Mouse (Mus musculus) forebrain, embryonic 13.5 days (tissue): ENCODE results near the gene Wrnip1. TPM values are rescaled to one million over a fixed set of nuclear protein-coding genes. Genes with fewer than 3 reads are reported as not detected.
A peak's percentile ranks its signal among the peaks of the same experiment; 100 is the strongest.

ENCODE experiments used
- ATAC-seq: fragments of 200-750 bp; cut with Nextera tagmentation; 2 replicates; pipeline ENCODE4 v1.8.0; 2017
- H3K27ac ChIP-seq: fragments of 300-500 bp; sonication (generic); 2 replicates; pipeline ENCODE4 v1.5.1; 2015; ENCODE audit warnings: inconsistent platforms, mild to moderate bottlenecking, moderate library complexity
- H3K27me3 ChIP-seq: fragments of 300-500 bp; sonication (generic); 2 replicates; pipeline ENCODE4 v1.6.1; 2015; ENCODE audit warnings: mild to moderate bottlenecking, inconsistent platforms
- H3K36me3 ChIP-seq: fragments of 300-500 bp; sonication (generic); 2 replicates; pipeline ENCODE4 v1.6.1; 2015; ENCODE audit warnings: mild to moderate bottlenecking, inconsistent platforms; ENCODE audit not compliant: poor library complexity, severe bottlenecking
- H3K4me1 ChIP-seq: fragments of 300-500 bp; sonication (generic); 2 replicates; pipeline ENCODE4 v1.6.1; 2015; ENCODE audit warnings: inconsistent platforms
- H3K4me2 ChIP-seq: fragments of 300-500 bp; sonication (generic); 2 replicates; pipeline ENCODE4 v1.6.1; 2015; ENCODE audit warnings: inconsistent platforms, mild to moderate bottlenecking, moderate library complexity
- H3K4me3 ChIP-seq: fragments of 300-500 bp; sonication (generic); 2 replicates; pipeline ENCODE4 v1.5.1; 2015; ENCODE audit warnings: mild to moderate bottlenecking, inconsistent platforms
- H3K9ac ChIP-seq: fragments of 300-500 bp; sonication (generic); 2 replicates; pipeline ENCODE4 v1.6.1; 2015; ENCODE audit warnings: mild to moderate bottlenecking, inconsistent platforms
- H3K9me3 ChIP-seq: fragments of 300-500 bp; sonication (generic); replicated peaks from 2 replicates; pipeline ENCODE4 v1.6.1; 2016; ENCODE audit warnings: inconsistent platforms
- WGBS: fragments of 180-500 bp; shearing (Covaris S2); methylation state at CpG from one replicate; pipeline ENCODE4 v1.1.7; 2015; 5-methylcytosine and 5-hydroxymethylcytosine counted together
- polyA plus RNA-seq: library from polyadenylated mRNA; unstranded; fragments of >200 nt; fragmentation: Nextera tagmentation; extraction: Ambion mirVana; gene quantifications from 2 replicates; pipeline ENCODE4 v1.2.1, GENCODE M21; 2015

Wrnip1 gene
- polyA plus RNA-seq = 22.1 and 22.5 TPM in 2 replicates

- no peaks in the 10 kb centered on the region for H3K27me3 ChIP-seq
- peak; percentile 98 for ATAC-seq
- peaks cover 31% of the 10 kb centered on the region for H3K4me1 ChIP-seq
- peaks cover 7% of the 10 kb centered on the region for H3K36me3 ChIP-seq
- WGBS = under 1% methylated on average over 50 of the region's 51 CpGs
- peak within 1 kb of the TSS; percentile 72 for H3K27ac ChIP-seq
- no peaks in the 10 kb centered on the region for H3K9me3 ChIP-seq
- peak within 1 kb of the TSS; percentile 87 for H3K4me2 ChIP-seq
- peak within 1 kb of the TSS; percentile 71 for H3K4me3 ChIP-seq
- peak within 1 kb of the TSS; percentile 88 for H3K9ac ChIP-seq
Measured at GRCm38 (mm10) chr13:32801693-32802221, at the start of gene Wrnip1. Wrnip1 (plus strand) TSS chr13:32802038.

- H3K4me2 ChIP-seq = no peak overlapping the region
- H3K4me1 ChIP-seq = no peaks in the 10 kb centered on the region
- no peak overlapping the region for H3K9ac ChIP-seq
- H3K4me3 ChIP-seq = no peak overlapping the region
- 62% methylated on average over 4 of the region's 4 CpGs for WGBS
- no peaks in the 10 kb centered on the region for H3K9me3 ChIP-seq
- no peak for ATAC-seq
- H3K27me3 ChIP-seq = no peaks in the 10 kb centered on the region
- no peak overlapping the region for H3K27ac ChIP-seq
- H3K36me3 ChIP-seq = no peaks in the 10 kb centered on the region
Measured at GRCm38 (mm10) chr13:32752066-32752657, 49.7 kb upstream of the Wrnip1 start.

- ATAC-seq = peak; percentile 65; the same call in 1 of the 2 replicates
- no peak overlapping the region for H3K4me2 ChIP-seq
- no peaks in the 10 kb centered on the region for H3K27me3 ChIP-seq
- no peaks in the 10 kb centered on the region for H3K36me3 ChIP-seq
- no peak overlapping the region for H3K4me3 ChIP-seq
- no peaks in the 10 kb centered on the region for H3K9me3 ChIP-seq
- WGBS = 9% methylated on average over 4 of the region's 4 CpGs
- H3K9ac ChIP-seq = no peak overlapping the region
- H3K4me1 ChIP-seq = peaks cover 8% of the 10 kb centered on the region; the same call in 1 of the 2 replicates
- no peak overlapping the region for H3K27ac ChIP-seq
Measured at GRCm38 (mm10) chr13:32759036-32759435, 42.8 kb upstream of the Wrnip1 start.

- Histone ChIP-seq H3K4me3 (no peak overlapping the region), H3K27ac (no peak overlapping the region), H3K27me3 (no peaks in the 10 kb centered on the region), H3K9me3 (no peaks in the 10 kb centered on the region), H3K36me3 (no peaks in the 10 kb centered on the region), H3K4me1 (peaks cover 8% of the 10 kb centered on the region; the same call in 1 of the 2 replicates), H3K4me2 (no peak overlapping the region), H3K9ac (no peak overlapping the region)
- no peak for ATAC-seq
- WGBS = 88% methylated on average over 2 of the region's 2 CpGs
Measured at GRCm38 (mm10) chr13:32760795-32761194, 41.0 kb upstream of the Wrnip1 start.

GRCm38 (mm10) chr13:32763141-32763540 lies 38.7 kb upstream of the Wrnip1 start:
- Histone ChIP-seq H3K27ac (no peak overlapping the region), H3K36me3 (no peaks in the 10 kb centered on the region), H3K27me3 (no peaks in the 10 kb centered on the region), H3K4me2 (no peak overlapping the region), H3K4me3 (no peak overlapping the region), H3K9ac (no peak overlapping the region), H3K4me1 (peaks cover 8% of the 10 kb centered on the region; the same call in 1 of the 2 replicates), H3K9me3 (no peaks in the 10 kb centered on the region)
- 87% methylated on average over 3 of the region's 3 CpGs for WGBS
- no peak for ATAC-seq

GRCm38 (mm10) chr13:32764448-32764847 lies 37.4 kb upstream of the Wrnip1 start:
- Histone ChIP-seq H3K36me3 (no peaks in the 10 kb centered on the region), H3K4me1 (no peaks in the 10 kb centered on the region), H3K4me2 (no peak overlapping the region), H3K27ac (no peak overlapping the region), H3K9ac (no peak overlapping the region), H3K27me3 (no peaks in the 10 kb centered on the region), H3K9me3 (no peaks in the 10 kb centered on the region), H3K4me3 (no peak overlapping the region)
- ATAC-seq = no peak
- 49% methylated on average over 7 of the region's 7 CpGs for WGBS

- no peaks in the 10 kb centered on the region for H3K4me1 ChIP-seq
- no peaks in the 10 kb centered on the region for H3K27me3 ChIP-seq
- H3K9ac ChIP-seq = no peak overlapping the region
- H3K27ac ChIP-seq = no peak overlapping the region
- no peak overlapping the region for H3K4me2 ChIP-seq
- H3K36me3 ChIP-seq = no peaks in the 10 kb centered on the region
- no peaks in the 10 kb centered on the region for H3K9me3 ChIP-seq
- no peak overlapping the region for H3K4me3 ChIP-seq
- WGBS = 11% methylated on average over 4 of the region's 4 CpGs
- ATAC-seq = no peak
Measured at GRCm38 (mm10) chr13:32768104-32768503, 33.7 kb upstream of the Wrnip1 start.

- no peak overlapping the region for H3K4me2 ChIP-seq
- no peak overlapping the region for H3K9ac ChIP-seq
- 11% methylated on average over 3 of the region's 3 CpGs for WGBS
- no peaks in the 10 kb centered on the region for H3K36me3 ChIP-seq
- H3K9me3 ChIP-seq = no peaks in the 10 kb centered on the region
- no peak overlapping the region for H3K4me3 ChIP-seq
- H3K4me1 ChIP-seq = no peaks in the 10 kb centered on the region
- ATAC-seq = no peak
- no peaks in the 10 kb centered on the region for H3K27me3 ChIP-seq
- H3K27ac ChIP-seq = no peak overlapping the region
Measured at GRCm38 (mm10) chr13:32769960-32770359, 31.9 kb upstream of the Wrnip1 start.

- no peak overlapping the region for H3K9ac ChIP-seq
- 96% methylated on average over 9 of the region's 9 CpGs for WGBS
- no peak overlapping the region for H3K4me2 ChIP-seq
- no peak overlapping the region for H3K27ac ChIP-seq
- no peaks in the 10 kb centered on the region for H3K9me3 ChIP-seq
- H3K4me1 ChIP-seq = no peaks in the 10 kb centered on the region
- H3K36me3 ChIP-seq = no peaks in the 10 kb centered on the region
- no peak for ATAC-seq
- H3K4me3 ChIP-seq = no peak overlapping the region
- no peaks in the 10 kb centered on the region for H3K27me3 ChIP-seq
Measured at GRCm38 (mm10) chr13:32775889-32776288, 25.9 kb upstream of the Wrnip1 start.

GRCm38 (mm10) chr13:32776350-32776749 lies 25.5 kb upstream of the Wrnip1 start:
- Histone ChIP-seq H3K4me1 (no peaks in the 10 kb centered on the region), H3K27me3 (no peaks in the 10 kb centered on the region), H3K4me2 (no peak overlapping the region), H3K27ac (no peak overlapping the region), H3K9ac (no peak overlapping the region), H3K4me3 (no peak overlapping the region), H3K36me3 (no peaks in the 10 kb centered on the region), H3K9me3 (no peaks in the 10 kb centered on the region)
- ATAC-seq = no peak
- 92% methylated on average over 10 of the region's 10 CpGs for WGBS

- H3K9ac ChIP-seq = no peak overlapping the region
- H3K27me3 ChIP-seq = no peaks in the 10 kb centered on the region
- no peak overlapping the region for H3K4me2 ChIP-seq
- no peaks in the 10 kb centered on the region for H3K4me1 ChIP-seq
- no peak overlapping the region for H3K4me3 ChIP-seq
- H3K36me3 ChIP-seq = no peaks in the 10 kb centered on the region
- H3K9me3 ChIP-seq = no peaks in the 10 kb centered on the region
- 61% methylated on average over 3 of the region's 3 CpGs for WGBS
- no peak for ATAC-seq
- H3K27ac ChIP-seq = no peak overlapping the region
Measured at GRCm38 (mm10) chr13:32778861-32779260, 23.0 kb upstream of the Wrnip1 start.

- H3K27ac ChIP-seq = no peak overlapping the region
- 67% methylated on average over 5 of the region's 5 CpGs for WGBS
- no peaks in the 10 kb centered on the region for H3K36me3 ChIP-seq
- no peaks in the 10 kb centered on the region for H3K4me1 ChIP-seq
- no peak overlapping the region for H3K4me2 ChIP-seq
- H3K27me3 ChIP-seq = no peaks in the 10 kb centered on the region
- H3K9ac ChIP-seq = no peak overlapping the region
- H3K9me3 ChIP-seq = no peaks in the 10 kb centered on the region
- H3K4me3 ChIP-seq = no peak overlapping the region
- no peak for ATAC-seq
Measured at GRCm38 (mm10) chr13:32783055-32783454, 18.8 kb upstream of the Wrnip1 start.

GRCm38 (mm10) chr13:32783816-32784215 lies 18.0 kb upstream of the Wrnip1 start, which contains the start of gene Mylk4:
Mylk4 (minus strand) TSS chr13:32783954.
- Histone ChIP-seq H3K4me3 (no peak within 1 kb of the TSS), H3K4me1 (no peaks in the 10 kb centered on the region), H3K9me3 (no peaks in the 10 kb centered on the region), H3K4me2 (no peak within 1 kb of the TSS), H3K9ac (no peak within 1 kb of the TSS), H3K36me3 (no peaks in the 10 kb centered on the region), H3K27ac (no peak within 1 kb of the TSS), H3K27me3 (no peaks in the 10 kb centered on the region)
- 88% methylated on average over 8 of the region's 8 CpGs for WGBS
- no peak for ATAC-seq
